Mouse (Mus musculus): ENCODE data around the gene Cramp1l. TPM values are rescaled to one million over a fixed set of nuclear protein-coding genes. Genes with fewer than 3 reads are reported as not detected.

Cramp1l gene
- polyA plus RNA-seq, 1 experiment from 2014 or later, result 8.5 TPM

GRCm38 (mm10) chr17:24923246-24923645 is 92.3 kb downstream of the Cramp1l start:
- Histone ChIP-seq H3K4me1 (no peaks in the 10 kb centered on the region), H3K27me3 (no peaks in the 10 kb centered on the region), H3K4me2 (no peak overlapping the region), H3K36me3 (peaks cover 95% of the 10 kb centered on the region), H3K27ac (no peak overlapping the region), H3K9me3 (no peaks in the 10 kb centered on the region), H3K4me3 (no peak overlapping the region), H3K9ac (no peak overlapping the region)
- WGBS, result 93% methylated on average over 1 of the region's 1 CpGs
- no peak for ATAC-seq (ENCODE audit: insufficient number of reproducible peaks, insufficient read depth, low FRiP score, low TSS enrichment, low read depth)

DNA sequence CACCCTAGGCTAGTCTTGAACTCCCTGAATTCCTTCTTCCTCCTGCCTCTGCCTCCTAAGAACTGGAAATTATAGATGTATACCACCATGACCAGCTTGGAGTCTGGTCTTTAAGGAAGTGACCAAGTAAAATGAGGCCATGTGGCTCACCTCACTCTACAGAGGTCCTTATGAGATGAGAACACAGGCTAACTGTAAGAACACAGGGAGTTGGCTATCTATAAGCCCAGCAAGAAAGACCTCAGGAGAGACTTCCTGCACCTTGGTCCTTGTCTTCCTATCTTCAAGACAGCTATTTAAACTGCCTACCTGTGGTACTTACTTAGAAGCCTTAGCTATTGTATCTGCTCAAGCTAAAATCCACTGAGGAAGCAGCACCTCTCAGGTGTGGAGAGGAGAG is 101.6 kb downstream of the Cramp1l start:
- H3K4me3 ChIP-seq, result no peak overlapping the region
- H3K27ac ChIP-seq, result no peak overlapping the region
- no peak overlapping the region for H3K9ac ChIP-seq
- H3K27me3 ChIP-seq, result no peaks in the 10 kb centered on the region
- H3K4me1 ChIP-seq, result no peaks in the 10 kb centered on the region
- H3K4me2 ChIP-seq, result no peak overlapping the region
- ATAC-seq (ENCODE audit: insufficient number of reproducible peaks, insufficient read depth, low FRiP score, low TSS enrichment, low read depth), result no peak
- H3K9me3 ChIP-seq, result no peaks in the 10 kb centered on the region
- peaks cover 98% of the 10 kb centered on the region for H3K36me3 ChIP-seq

Other genes starting within 250 kb of the Cramp1l start
- gene Meiob, start 211.5 kb downstream of the Cramp1l start, polyA plus RNA-seq (2015; fragmentation: Nextera tagmentation; extraction: Ambion mirVana), result 0.19 TPM in 1 of 2 replicates, not detected in the other
- gene Hagh, start 175.6 kb downstream of the Cramp1l start, polyA plus RNA-seq (2015; fragmentation: Nextera tagmentation; extraction: Ambion mirVana), result 28.3 and 28.4 TPM in 2 replicates
- 20.3 and 22.4 TPM in 2 replicates for gene Fahd1, start 165.4 kb downstream of the Cramp1l start, polyA plus RNA-seq (2015; fragmentation: Nextera tagmentation; extraction: Ambion mirVana)
- 0.37 and 0.42 TPM in 2 replicates for gene Igfals, start 149.8 kb downstream of the Cramp1l start, polyA plus RNA-seq (2015; fragmentation: Nextera tagmentation; extraction: Ambion mirVana)
- 46.3 and 51.5 TPM in 2 replicates for gene Nubp2, start 129.4 kb downstream of the Cramp1l start, polyA plus RNA-seq (2015; fragmentation: Nextera tagmentation; extraction: Ambion mirVana)
- gene Spsb3, start 129.1 kb downstream of the Cramp1l start, polyA plus RNA-seq (2015; fragmentation: Nextera tagmentation; extraction: Ambion mirVana), result 39.3 and 43.2 TPM in 2 replicates
- gene Eme2, start 120.7 kb downstream of the Cramp1l start, polyA plus RNA-seq (2015; fragmentation: Nextera tagmentation; extraction: Ambion mirVana), result 31.9 and 34.4 TPM in 2 replicates
- gene Mrps34, start 120.7 kb downstream of the Cramp1l start, polyA plus RNA-seq (2015; fragmentation: Nextera tagmentation; extraction: Ambion mirVana), result 86.1 and 93.0 TPM in 2 replicates
- gene Nme3, start 119.3 kb downstream of the Cramp1l start, polyA plus RNA-seq (2015; fragmentation: Nextera tagmentation; extraction: Ambion mirVana), result 48.9 and 58.2 TPM in 2 replicates
- 41.6 and 43.0 TPM in 2 replicates for gene Mapk8ip3, start 78.8 kb downstream of the Cramp1l start, polyA plus RNA-seq (2015; fragmentation: Nextera tagmentation; extraction: Ambion mirVana)
- 217 and 236 TPM in 2 replicates for gene Jpt2, start 55.1 kb downstream of the Cramp1l start, polyA plus RNA-seq (2015; fragmentation: Nextera tagmentation; extraction: Ambion mirVana)
- 22.0 and 26.2 TPM in 2 replicates for gene Ift140, start 297 bp upstream of the Cramp1l start, polyA plus RNA-seq (2015; fragmentation: Nextera tagmentation; extraction: Ambion mirVana)
- 15.2 and 18.4 TPM in 2 replicates for gene Tmem204, start 67.8 kb upstream of the Cramp1l start, polyA plus RNA-seq (2015; fragmentation: Nextera tagmentation; extraction: Ambion mirVana)
- 48.1 and 53.5 TPM in 2 replicates for gene Telo2, start 100.2 kb upstream of the Cramp1l start, polyA plus RNA-seq (2015; fragmentation: Nextera tagmentation; extraction: Ambion mirVana)
- 0.83 and 1.2 TPM in 2 replicates for gene Ptx4, start 105.0 kb upstream of the Cramp1l start, polyA plus RNA-seq (2015; fragmentation: Nextera tagmentation; extraction: Ambion mirVana)
- 26.0 and 27.8 TPM in 2 replicates for gene Clcn7, start 117.6 kb upstream of the Cramp1l start, polyA plus RNA-seq (2015; fragmentation: Nextera tagmentation; extraction: Ambion mirVana)
- gene Ccdc154, start 146.7 kb upstream of the Cramp1l start, polyA plus RNA-seq (2015; fragmentation: Nextera tagmentation; extraction: Ambion mirVana), result not detected in 2 replicates
- 0.31 TPM in 1 of 2 replicates, not detected in the other for gene Gm38655, start 159.7 kb upstream of the Cramp1l start, polyA plus RNA-seq (2015; fragmentation: Nextera tagmentation; extraction: Ambion mirVana)
- 34.9 and 35.5 TPM in 2 replicates for gene BC003965, start 168.8 kb upstream of the Cramp1l start, polyA plus RNA-seq (2015; fragmentation: Nextera tagmentation; extraction: Ambion mirVana)
- 9.7 and 11.8 TPM in 2 replicates for gene Unkl, start 172.6 kb upstream of the Cramp1l start, polyA plus RNA-seq (2015; fragmentation: Nextera tagmentation; extraction: Ambion mirVana)
- gene Gnptg, start 224.3 kb upstream of the Cramp1l start, polyA plus RNA-seq (2015; fragmentation: Nextera tagmentation; extraction: Ambion mirVana), result 33.9 and 34.3 TPM in 2 replicates
- gene Tsr3, start 224.4 kb upstream of the Cramp1l start, polyA plus RNA-seq (2015; fragmentation: Nextera tagmentation; extraction: Ambion mirVana), result 54.4 and 57.2 TPM in 2 replicates
- gene Baiap3, start 240.6 kb upstream of the Cramp1l start, polyA plus RNA-seq (2015; fragmentation: Nextera tagmentation; extraction: Ambion mirVana), result 1.8 and 2.2 TPM in 2 replicates

Measured in embryonic facial prominence, embryonic 13.5 days (tissue).